Mouse (Mus musculus) cerebellum, adult 2 months (tissue): ENCODE results near the gene Dusp16.

Source experiments
- CTCF ChIP-seq: fragments of 200-500 bp; IDR thresholded peaks from 2 replicates; pipeline ENCODE4 v1.5.1; 2011; ENCODE audit warnings: low read depth, mild to moderate bottlenecking, control low read depth, low read length, moderate library complexity, borderline replicate concordance; ENCODE audit not compliant: insufficient read depth
- POLR2A ChIP-seq: fragments of 200-500 bp; IDR thresholded peaks from 2 replicates; pipeline ENCODE4 v1.6.1; 2011; ENCODE audit warnings: low read length, control low read depth, borderline replicate concordance; ENCODE audit not compliant: insufficient read depth

- TF ChIP-seq CTCF (no peak), POLR2A (no peak)
These were observed 96.3 kb downstream of the Dusp16 start for GRCm38 (mm10) chr6:134696146-134696545.
